Comparison of ENCODE assay signal across 8 mouse cellular contexts in genomic region chr4:21727615-21728165, GRCm38 (mm10). TPM values are rescaled to one million over a fixed set of nuclear protein-coding genes. Genes with fewer than 3 reads are reported as not detected.
DNase-seq lines count a peak whose midpoint lies in the region; ATAC-seq lines count a peak whose summit lies in the region.

Gene Ccnc (plus strand): TSS chr4:21727701.

- peak; percentile 96 for ATAC-seq in megakaryocyte progenitor cell, adult 5-6 weeks (replicated peaks; ENCODE audit: poor library complexity)

- DNase-seq in adipocyte (ENCODE audit: low spot score), result peak; percentile 91
- peak; percentile 97 for DNase-seq in embryo, embryonic 10 days (ENCODE audit: low spot score)
- DNase-seq in gastrocnemius, postnatal 10 days, result peak; percentile 85
- peak; percentile 94 for DNase-seq in induced T-regulatory cell, adult 2 months (ENCODE audit: low read depth)
- DNase-seq in left cerebral cortex, adult 9 months (ENCODE audit: low spot score in 2 of 2), result peak; percentile 64 to 90
- DNase-seq in right cerebral cortex, postnatal 14 days, result peak; percentile 90
- peak; percentile 90 to 93 for DNase-seq in urinary bladder, postnatal 36 days (ENCODE audit: low spot score in 2 of 2)

RNA-seq across cellular contexts. Expression of gene Ccnc, which starts in this region (rescaled TPM):
- total RNA-seq in gastrocnemius, postnatal 10 days (2021), result 10 to 100 TPM; 11.3 to 12.1 TPM
- total RNA-seq in megakaryocyte progenitor cell, adult 5-6 weeks (2015), result 35.2 and 38.4 TPM in 2 replicates
- total RNA-seq in megakaryocyte progenitor cell, adult 5-6 weeks (2017), result 29.7 and 39.3 TPM in 2 replicates

Comparison
In these comparisons a context has a peak if more than half of its experiments do, and no peak if none do; other contexts are left out.
1. Peak in every context shown above with its lines: DNase-seq and ATAC-seq.